Mouse (Mus musculus) heart, postnatal 0 days (tissue): ENCODE measurements around the gene Rnf8.

Experiments
- CTCF ChIP-seq: IDR thresholded peaks from 2 replicates; pipeline ENCODE4 v1.5.1; 2016; ENCODE audit warnings: antibody characterized with exemption, control low read depth, low read depth
- EP300 ChIP-seq: IDR thresholded peaks from 2 replicates; pipeline ENCODE4 v1.6.1; 2016; ENCODE audit warnings: antibody characterized with exemption, low read depth

DNA sequence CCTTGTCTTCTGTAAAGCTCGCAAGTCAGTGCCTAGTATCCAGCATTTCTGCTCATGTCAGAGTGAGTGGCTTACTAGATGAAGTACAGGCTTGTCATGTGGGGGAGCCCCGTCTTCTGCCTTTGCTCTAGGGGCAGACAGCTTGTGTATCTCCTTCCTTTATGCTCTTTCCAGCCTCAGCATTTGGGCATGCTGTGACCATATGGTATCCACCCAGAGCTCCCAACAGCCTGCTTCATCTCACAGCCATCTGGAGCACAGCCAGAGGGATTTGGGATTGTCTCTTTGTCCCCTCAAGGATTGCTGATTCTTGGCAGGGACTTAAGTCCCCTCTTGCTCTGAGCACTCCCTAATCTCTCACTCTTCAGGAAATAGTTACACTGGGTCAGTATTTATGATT, 65.6 kb downstream of the Rnf8 start:
- TF ChIP-seq CTCF (no peak), EP300 (no peak)
